Mouse (Mus musculus) Patski (cell line): ENCODE data around the gene 1810010D01Rik. TPM values are rescaled to one million over a fixed set of nuclear protein-coding genes. Genes with fewer than 3 reads are reported as not detected.

Experiments
- ATAC-seq: fragments of 100-300 bp; one replicate; pipeline ENCODE4 v1.8.0; 2021
- CTCF ChIA-PET: fragments of 350-600 bp; sonication (Branson Sonifier 250); formaldehyde crosslinking; loops from one replicate; lab custom pipeline; 2022; ENCODE audit warnings: inconsistent platforms; lab: Charles Lee
- POLR2A ChIA-PET: fragments of 350-600 bp; sonication (Branson Sonifier 250); formaldehyde crosslinking; loops from one replicate; lab custom pipeline; 2022; ENCODE audit warnings: antibody characterized with exemption, inconsistent platforms; lab: Charles Lee
- DNase-seq: peaks from one replicate; pipeline ENCODE4 v3.0.0-alpha.2; 2011; ENCODE audit warnings: low read depth, low spot score
- H3K27me3 ChIP-seq: fragments of 371-371 bp; one replicate; pipeline ENCODE4 v1.5.1; 2021
- CTCF ChIP-seq: fragments of 100-300 bp; IDR thresholded peaks from one replicate; pipeline ENCODE4 v1.5.1; 2021
- in situ Hi-C: fragments of 300-500 bp; cut with MboI; formaldehyde crosslinking; loops from 3 replicates; pipeline ENCODE4 v1.11.1; 2018; ENCODE audit warnings: low pct_unique_long_range_greater_than_20kb, mixed read lengths
- polyA plus RNA-seq: library from polyadenylated mRNA; unstranded; gene quantifications from one replicate; pipeline ENCODE4 v1.2.3, GENCODE M21; 2021

The 1810010D01Rik gene
- polyA plus RNA-seq, 1 experiment from 2014 or later: not detected

- POLR2A ChIA-PET: interaction anchor here (0.9 to 1.9 kb wide), 2 partner anchors 14 to 15 kb away, joined by 3 to 4 read pairs; no protein-coding TSS in a partner anchor
- no peak for TF ChIP-seq CTCF
- in situ Hi-C loops: no loop called here
- CTCF ChIA-PET: interaction anchor here (1.2 to 1.8 kb wide), 4 partner anchors 15 to 277 kb away, joined by 3 to 4 read pairs (median 4); partner anchors contain the start of gene Ccnd1
- H3K27me3 ChIP-seq: no peaks in the 10 kb centered on the region
- no peak for DNase-seq
- no peak for ATAC-seq
Measured at GRCm38 (mm10) chr7:145216591-145216990, 8.7 kb upstream of the 1810010D01Rik start.

DNA sequence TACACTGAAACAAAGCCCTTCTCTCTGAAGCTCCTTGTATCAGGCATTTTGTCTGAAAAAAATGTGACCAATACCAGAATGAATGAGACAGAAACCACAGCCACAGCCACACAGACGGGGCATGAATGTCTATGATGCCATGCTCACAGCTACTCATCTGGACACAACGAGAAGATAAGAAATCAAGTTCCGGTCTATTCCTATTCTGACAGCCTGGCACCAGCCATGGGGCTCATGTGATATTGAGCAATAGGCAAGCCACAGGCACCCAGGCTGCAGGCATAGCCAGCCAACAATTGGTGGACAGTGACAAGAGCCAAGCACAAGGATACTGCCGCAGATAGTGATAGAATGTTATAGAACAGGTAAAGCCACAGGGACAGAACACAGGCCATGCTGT lies 7.6 kb upstream of the 1810010D01Rik start:
- ATAC-seq: peak; percentile 24
- POLR2A ChIA-PET: interaction anchor here (0.9 to 1.9 kb wide), 2 partner anchors 15 to 17 kb away, joined by 3 to 4 read pairs; no protein-coding TSS in a partner anchor
- no peak for DNase-seq

GRCm38 (mm10) chr7:145211680-145212659 lies 4.1 kb upstream of the 1810010D01Rik start:
- no peak for ATAC-seq
- ChIA-PET CTCF (interaction anchor here (1.0 kb wide), 1 partner anchor 100 kb away, joined by 3 read pairs; no protein-coding TSS in a partner anchor), POLR2A (interaction anchor here (0.9 to 1.0 kb wide), 2 partner anchors 10 to 274 kb away, joined by 3 to 5 read pairs; no protein-coding TSS in a partner anchor)
- in situ Hi-C loops: no loop called here
- no peak for DNase-seq
- no peak for TF ChIP-seq CTCF
- H3K27me3 ChIP-seq: no peaks in the 10 kb centered on the region

More for the DNA sequence above, 7.6 kb upstream of the 1810010D01Rik start:
- in situ Hi-C loops: no loop called here
- CTCF ChIA-PET: interaction anchor here (1.5 to 1.8 kb wide), 4 partner anchors 39 to 276 kb away, joined by 3 to 4 read pairs (median 4); partner anchors contain the start of gene Ccnd1
- H3K27me3 ChIP-seq: no peaks in the 10 kb centered on the region
- TF ChIP-seq CTCF: no peak

GRCm38 (mm10) chr7:145210477-145211070 lies 2.7 kb upstream of the 1810010D01Rik start:
- no peak for TF ChIP-seq CTCF
- CTCF ChIA-PET: no interaction called here
- POLR2A ChIA-PET: no interaction called here
- H3K27me3 ChIP-seq: no peaks in the 10 kb centered on the region
- in situ Hi-C loops: no loop called here
- ATAC-seq: no peak
- DNase-seq: no peak

DNA sequence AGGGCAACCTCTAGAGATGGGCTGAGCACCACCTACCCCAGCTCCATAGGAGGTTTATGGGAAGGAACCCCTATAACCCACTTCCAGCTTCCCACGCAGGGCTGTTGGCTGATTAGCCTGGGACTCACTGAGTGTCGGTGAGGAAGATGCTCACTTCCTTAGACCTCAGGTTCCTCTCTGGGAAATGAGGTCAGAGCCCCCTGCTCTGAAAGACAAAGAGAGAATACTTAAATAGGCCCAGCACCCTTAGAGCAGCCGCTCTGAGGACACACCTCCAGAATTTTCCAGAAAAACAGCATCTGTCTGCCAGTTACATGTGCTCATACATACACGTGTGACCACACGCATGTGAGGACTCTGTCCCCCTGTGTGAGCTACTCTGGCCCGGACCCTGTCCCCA lies 1.1 kb downstream of the 1810010D01Rik start:
- no peak for TF ChIP-seq CTCF
- no peak for ATAC-seq
- DNase-seq: no peak
- ChIA-PET CTCF (no interaction called here), POLR2A (no interaction called here)
- in situ Hi-C loops: no loop called here
- no peaks in the 10 kb centered on the region for H3K27me3 ChIP-seq

DNA sequence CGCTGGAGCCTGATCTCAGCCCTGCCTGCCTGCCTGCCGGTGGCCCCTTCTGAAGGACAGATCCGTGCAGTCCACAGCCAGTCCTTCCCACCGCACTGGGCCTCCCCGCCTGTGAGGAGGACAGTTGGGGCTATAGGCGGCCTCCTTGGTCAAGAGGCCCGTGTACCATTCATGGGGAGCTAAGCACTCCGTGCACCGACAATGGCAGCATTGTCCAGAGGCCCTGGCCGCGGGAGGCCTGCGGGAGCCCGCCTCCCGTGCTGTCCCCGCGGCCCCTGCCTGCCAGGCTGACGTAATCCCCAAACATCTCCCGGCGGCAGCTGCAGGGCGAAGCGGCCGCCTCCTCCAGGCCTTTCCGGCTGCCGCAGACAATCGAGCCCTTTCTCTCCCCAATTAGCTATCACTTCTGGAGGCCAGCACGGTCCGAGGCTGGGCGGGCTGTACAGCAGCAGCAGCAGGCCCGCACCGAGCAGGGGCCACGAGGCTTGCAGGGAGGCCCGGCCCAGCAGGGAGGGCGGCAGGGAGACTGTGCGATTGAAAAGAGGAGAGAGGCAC lies 1.8 kb downstream of the 1810010D01Rik start:
- ChIA-PET POLR2A (no interaction called here), CTCF (no interaction called here)
- no peak for ATAC-seq
- TF ChIP-seq CTCF: no peak
- in situ Hi-C loops: no loop called here
- no peaks in the 10 kb centered on the region for H3K27me3 ChIP-seq
- DNase-seq: no peak

DNA sequence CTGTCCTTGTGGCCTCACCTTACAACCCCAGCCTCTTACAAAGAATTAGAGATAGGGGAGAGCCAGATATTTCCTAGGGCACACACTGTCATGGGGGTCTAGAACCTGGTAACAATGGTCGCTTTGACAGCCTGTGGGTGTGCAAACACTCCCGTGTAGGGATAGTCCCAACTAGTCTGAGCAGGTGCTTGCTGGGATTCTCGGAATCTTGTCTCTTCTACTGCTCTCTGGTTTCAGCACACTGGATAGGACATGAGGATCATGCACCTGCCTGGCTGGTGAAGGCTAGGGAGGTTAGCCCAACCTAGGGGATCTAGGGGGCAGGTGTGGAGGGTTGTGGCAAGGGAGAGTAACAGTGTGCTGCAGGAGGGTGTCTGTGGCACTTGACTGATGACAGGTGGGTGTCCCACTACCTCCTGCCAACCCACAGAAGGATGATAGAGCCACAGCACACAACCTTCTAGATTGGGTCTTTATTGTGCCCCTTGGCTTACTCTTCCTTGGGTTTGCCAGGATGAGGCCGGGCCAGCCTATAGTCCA lies 2.5 kb downstream of the 1810010D01Rik start:
- no peak for ATAC-seq
- DNase-seq: no peak
- POLR2A ChIA-PET: no interaction called here
- H3K27me3 ChIP-seq: no peaks in the 10 kb centered on the region
- CTCF ChIA-PET: no interaction called here
- no peak for TF ChIP-seq CTCF
- in situ Hi-C loops: no loop called here

DNA sequence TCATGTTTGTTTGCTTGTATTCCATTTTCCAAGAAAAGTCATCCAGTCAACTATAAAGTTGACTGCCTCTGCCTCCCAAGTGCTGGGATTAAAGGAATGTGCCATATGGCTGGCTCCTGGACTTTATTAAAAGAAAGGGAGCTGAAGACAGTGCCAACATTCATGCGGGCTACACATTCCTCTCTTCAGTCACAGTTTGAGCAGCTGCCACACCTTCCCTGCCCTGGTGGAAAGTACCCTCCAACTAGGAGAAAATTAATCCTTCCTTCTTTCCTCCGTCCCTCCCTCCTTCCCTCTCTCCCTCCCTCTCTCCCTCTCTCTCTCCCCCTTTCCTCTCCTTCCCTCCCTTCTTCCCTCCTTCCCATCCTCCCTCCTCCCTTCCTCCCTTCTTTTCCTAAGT lies 8.2 kb downstream of the 1810010D01Rik start:
- no peak for ATAC-seq
- DNase-seq: no peak
- TF ChIP-seq CTCF: no peak
- ChIA-PET CTCF (no interaction called here), POLR2A (interaction anchor here (0.7 kb wide), 1 partner anchor 30 kb away, joined by 10 read pairs; no protein-coding TSS in a partner anchor)
- in situ Hi-C loops: no loop called here
- H3K27me3 ChIP-seq: no peaks in the 10 kb centered on the region

DNA sequence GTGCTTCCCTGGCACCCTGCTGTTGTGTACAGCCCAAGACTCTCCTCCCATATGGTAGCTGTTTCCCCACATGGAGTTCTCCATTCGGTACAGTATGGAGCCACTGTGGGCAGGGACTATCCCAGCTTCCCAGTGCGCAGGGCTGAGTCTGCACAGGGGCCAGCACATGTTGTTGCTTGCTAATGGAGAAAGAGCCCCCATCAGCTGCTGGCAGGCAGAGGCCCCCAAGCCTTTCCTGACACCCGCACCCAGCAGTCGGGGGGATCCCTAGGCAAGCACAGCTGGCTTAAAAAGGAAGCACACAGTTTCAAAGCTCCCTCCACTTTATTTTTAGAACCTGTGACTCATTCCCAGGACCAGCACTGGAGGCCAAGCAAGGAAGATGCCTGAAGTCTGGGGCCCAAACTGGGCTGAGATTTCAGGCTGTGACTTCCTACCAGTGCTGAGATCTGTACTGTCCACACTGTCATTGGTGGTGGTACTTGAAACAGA lies 9.7 kb downstream of the 1810010D01Rik start:
- TF ChIP-seq CTCF: no peak
- no peaks in the 10 kb centered on the region for H3K27me3 ChIP-seq
- CTCF ChIA-PET: no interaction called here
- ATAC-seq (peak; percentile 57), DNase-seq (no peak)
- in situ Hi-C loops: no loop called here
- POLR2A ChIA-PET: interaction anchor here (0.5 kb wide), 1 partner anchor 129 kb away, joined by 3 read pairs; no protein-coding TSS in a partner anchor

- no peak for ATAC-seq
- CTCF ChIA-PET: no interaction called here
- no peak for TF ChIP-seq CTCF
- no peak for DNase-seq
- no peaks in the 10 kb centered on the region for H3K27me3 ChIP-seq
- in situ Hi-C loops: no loop called here
- POLR2A ChIA-PET: no interaction called here
Measured at GRCm38 (mm10) chr7:145197711-145198110, 10.2 kb downstream of the 1810010D01Rik start.
